Mouse (Mus musculus) R1 (cell line): ENCODE results near the gene Kansl3.

Experiments
- DNase-seq: peaks from one replicate; pipeline ENCODE4 v3.0.0-alpha.2; 2018; ENCODE audit warnings: low read depth, low spot score

Kansl3 gene

GRCm38 (mm10) chr1:36293470-36293869 lies 75.5 kb downstream of the Kansl3 start:
- DNase-seq, result no peak
